Mouse (Mus musculus) MEL (cell line): Measurements from ENCODE around the gene Ppp1r11. TPM values are rescaled to one million over a fixed set of nuclear protein-coding genes. Genes with fewer than 3 reads are reported as not detected.

Experiments used
- DNase-seq: peaks from one replicate; pipeline ENCODE4 v3.0.0; 2011; ENCODE audit warnings: low read depth, low spot score
- H3K27ac ChIP-seq: 2 replicates; pipeline ENCODE4 v1.5.1; 2012; ENCODE audit warnings: low read depth, mild to moderate bottlenecking, control low read depth, low read length, moderate library complexity; ENCODE audit not compliant: control insufficient read depth
- H3K27me3 ChIP-seq, 2 experiments: fragments of 150-350 bp in 1 of 2; sonication (generic) in 1 of 2; 2 replicates each; pipeline ENCODE4 v1.6.1; 2012; ENCODE audit warnings: low read length in 2 of 2, mild to moderate bottlenecking in 2 of 2, improper control_type of control experiment in 1 of 2, moderate library complexity in 1 of 2; ENCODE audit not compliant: insufficient read depth in 2 of 2, control insufficient read depth in 1 of 2
- H3K36me3 ChIP-seq, 2 experiments: 2 replicates each; pipeline ENCODE4 v1.6.1; 2012 to 2014; ENCODE audit warnings: low read length in 2 of 2, improper control_type of control experiment in 1 of 2, inconsistent platforms in 1 of 2, mild to moderate bottlenecking in 1 of 2; ENCODE audit not compliant: insufficient read depth in 2 of 2, control insufficient read depth in 1 of 2
- H3K4me1 ChIP-seq, 2 experiments: fragments of 150-350 bp in 1 of 2; sonication (generic) in 1 of 2; 2 replicates each; pipeline ENCODE4 v1.6.1; 2012; ENCODE audit warnings: low read length in 2 of 2, improper control_type of control experiment in 1 of 2, mild to moderate bottlenecking in 1 of 2; ENCODE audit not compliant: insufficient read depth in 2 of 2, control insufficient read depth in 1 of 2
- H3K4me3 ChIP-seq, 2 experiments: fragments of 150-350 bp in 1 of 2; sonication (generic) in 1 of 2; 2 replicates each; pipeline ENCODE4 v1.5.1; 2012; ENCODE audit warnings: low read depth in 2 of 2, low read length in 2 of 2, mild to moderate bottlenecking in 2 of 2, moderate library complexity in 2 of 2, control low read depth in 1 of 2, improper control_type of control experiment in 1 of 2; ENCODE audit not compliant: control insufficient read depth in 1 of 2, insufficient read depth in 1 of 2
- H3K79me2 ChIP-seq: 2 replicates; pipeline ENCODE4 v1.6.1; 2012; ENCODE audit warnings: mild to moderate bottlenecking, low read length, moderate library complexity; ENCODE audit not compliant: control insufficient read depth, poor library complexity, insufficient read depth
- H3K9ac ChIP-seq: 2 replicates; pipeline ENCODE4 v1.6.1; 2012; ENCODE audit warnings: low read depth, mild to moderate bottlenecking, control low read depth, low read length, moderate library complexity; ENCODE audit not compliant: control insufficient read depth, poor library complexity, severe bottlenecking
- H3K9me3 ChIP-seq: fragments of 150-350 bp; sonication (generic); replicated peaks from 2 replicates; pipeline ENCODE4 v1.6.1; 2012; ENCODE audit warnings: mild to moderate bottlenecking, low read length, improper control_type of control experiment, moderate library complexity; ENCODE audit not compliant: insufficient read depth
- BHLHE40 ChIP-seq: IDR thresholded peaks from 2 replicates; pipeline ENCODE4 v1.6.1; 2012; ENCODE audit warnings: low read depth, mild to moderate bottlenecking, inconsistent platforms, low read length, improper control_type of control experiment, borderline replicate concordance
- CHD1 ChIP-seq: IDR thresholded peaks from 2 replicates; pipeline ENCODE4 v1.6.1; 2012; ENCODE audit warnings: low read depth, mild to moderate bottlenecking, inconsistent platforms, low read length, improper control_type of control experiment
- CHD2 ChIP-seq: IDR thresholded peaks from 2 replicates; pipeline ENCODE4 v1.6.1; 2011; ENCODE audit warnings: low read length, improper control_type of control experiment
- CTCF ChIP-seq, 3 experiments: IDR thresholded peaks in 2 of 3; conservative IDR thresholded peaks in 1 of 3; 2 replicates each; pipeline ENCODE4 v1.5.1; 2011 to 2012; ENCODE audit warnings: low read length in 3 of 3, low read depth in 2 of 3, mild to moderate bottlenecking in 2 of 3, improper control_type of control experiment in 1 of 3, inconsistent platforms in 1 of 3, mixed read lengths in 1 of 3, moderate library complexity in 1 of 3; ENCODE audit not compliant: control insufficient read depth in 1 of 3, insufficient read depth in 1 of 3, poor library complexity in 1 of 3, severe bottlenecking in 1 of 3
- E2F4 ChIP-seq: IDR thresholded peaks from 2 replicates; pipeline ENCODE4 v1.6.1; 2011; ENCODE audit warnings: low read depth, low read length, improper control_type of control experiment, borderline replicate concordance
- ELF1 ChIP-seq: IDR thresholded peaks from 2 replicates; pipeline ENCODE4 v1.6.1; 2014; ENCODE audit warnings: low read depth, mild to moderate bottlenecking, inconsistent platforms, low read length, improper control_type of control experiment, moderate library complexity
- EP300 ChIP-seq, 2 experiments: IDR thresholded peaks; 2 replicates each; pipeline ENCODE4 v1.6.1; 2011; ENCODE audit warnings: improper control_type of control experiment in 2 of 2, low read length in 2 of 2, low read depth in 1 of 2, mild to moderate bottlenecking in 1 of 2
- ETS1 ChIP-seq: IDR thresholded peaks from 2 replicates; pipeline ENCODE4 v1.6.1; 2012; ENCODE audit warnings: low read depth, mild to moderate bottlenecking, inconsistent platforms, low read length, improper control_type of control experiment, moderate library complexity
- GABPA ChIP-seq: IDR thresholded peaks from 2 replicates; pipeline ENCODE4 v1.6.1; 2012; ENCODE audit warnings: low read depth, mild to moderate bottlenecking, inconsistent platforms, low read length, improper control_type of control experiment, moderate library complexity
- GATA1 ChIP-seq: IDR thresholded peaks from 2 replicates; pipeline ENCODE4 v1.6.1; 2011; ENCODE audit warnings: low read depth, low read length, improper control_type of control experiment
- HCFC1 ChIP-seq: IDR thresholded peaks from 2 replicates; pipeline ENCODE4 v1.6.1; 2012; ENCODE audit warnings: low read depth, mild to moderate bottlenecking, inconsistent platforms, low read length, improper control_type of control experiment, moderate library complexity
- JUND ChIP-seq: IDR thresholded peaks from 2 replicates; pipeline ENCODE4 v1.6.1; 2011; ENCODE audit warnings: low read depth, mild to moderate bottlenecking, improper control_type of control experiment, low read length
- KAT2A ChIP-seq: conservative IDR thresholded peaks from 2 replicates; pipeline ENCODE4 v1.6.1; 2012; ENCODE audit warnings: low read depth, low read length, improper control_type of control experiment, inconsistent platforms
- MAFK ChIP-seq: IDR thresholded peaks from 2 replicates; pipeline ENCODE4 v1.6.1; 2011; ENCODE audit warnings: low read depth, mild to moderate bottlenecking, low read length, improper control_type of control experiment, borderline replicate concordance
- MAX ChIP-seq: IDR thresholded peaks from 2 replicates; pipeline ENCODE4 v1.6.1; 2011; ENCODE audit warnings: low read length, improper control_type of control experiment
- MAZ ChIP-seq: IDR thresholded peaks from 2 replicates; pipeline ENCODE4 v1.6.1; 2012; ENCODE audit warnings: low read depth, mild to moderate bottlenecking, inconsistent platforms, low read length, improper control_type of control experiment
- MEF2A ChIP-seq: IDR thresholded peaks from 2 replicates; pipeline ENCODE4 v1.6.1; 2014; ENCODE audit warnings: low read depth, mild to moderate bottlenecking, inconsistent platforms, low read length, improper control_type of control experiment; ENCODE audit not compliant: poor library complexity, insufficient replicate concordance, severe bottlenecking; ENCODE audit errors: extremely low read depth
- MXI1 ChIP-seq: IDR thresholded peaks from 2 replicates; pipeline ENCODE4 v1.6.1; 2011; ENCODE audit warnings: mild to moderate bottlenecking, low read depth, low read length, improper control_type of control experiment
- MYB ChIP-seq: IDR thresholded peaks from 2 replicates; pipeline ENCODE4 v1.6.1; 2011; ENCODE audit warnings: mild to moderate bottlenecking, low read depth, low read length, improper control_type of control experiment
- NELFE ChIP-seq: IDR thresholded peaks from 2 replicates; pipeline ENCODE4 v1.6.1; 2011; ENCODE audit warnings: low read depth, low read length, improper control_type of control experiment
- NRF1 ChIP-seq: IDR thresholded peaks from 2 replicates; pipeline ENCODE4 v1.6.1; 2014; ENCODE audit warnings: low read depth, mild to moderate bottlenecking, inconsistent platforms, low read length, improper control_type of control experiment, moderate library complexity; ENCODE audit not compliant: poor library complexity, insufficient read depth, severe bottlenecking
- POLR2A ChIP-seq, 2 experiments: IDR thresholded peaks; 2 replicates each; pipeline ENCODE4 v1.6.1; 2011 to 2012; ENCODE audit warnings: low read length in 2 of 2, mild to moderate bottlenecking in 2 of 2, control low read depth in 1 of 2, improper control_type of control experiment in 1 of 2, low read depth in 1 of 2, moderate library complexity in 1 of 2; ENCODE audit not compliant: control insufficient read depth in 1 of 2, insufficient read depth in 1 of 2, poor library complexity in 1 of 2
- POLR2AphosphoS2 ChIP-seq: IDR thresholded peaks from 2 replicates; pipeline ENCODE4 v1.6.1; 2011; ENCODE audit warnings: low read length, improper control_type of control experiment
- POLR2AphosphoS5 ChIP-seq: IDR thresholded peaks from 2 replicates; pipeline ENCODE4 v1.6.1; 2012; ENCODE audit warnings: low read depth, borderline replicate concordance, mild to moderate bottlenecking, inconsistent platforms, low read length, moderate library complexity, mixed read lengths
- RAD21 ChIP-seq: IDR thresholded peaks from 2 replicates; pipeline ENCODE4 v1.6.1; 2011; ENCODE audit warnings: mild to moderate bottlenecking, low read depth, low read length, improper control_type of control experiment
- SIN3A ChIP-seq: IDR thresholded peaks from 2 replicates; pipeline ENCODE4 v1.6.1; 2012; ENCODE audit warnings: low read length, improper control_type of control experiment, inconsistent platforms
- SMC3 ChIP-seq: IDR thresholded peaks from 2 replicates; pipeline ENCODE4 v1.6.1; 2011; ENCODE audit warnings: low read depth, low read length, improper control_type of control experiment
- TAL1 ChIP-seq: IDR thresholded peaks from 2 replicates; pipeline ENCODE4 v1.6.1; 2012; ENCODE audit warnings: mild to moderate bottlenecking, inconsistent platforms, low read length, moderate library complexity, mixed read lengths
- TBP ChIP-seq: IDR thresholded peaks from 2 replicates; pipeline ENCODE4 v1.8.0; 2011; ENCODE audit warnings: low read depth, low read length, improper control_type of control experiment
- TCF12 ChIP-seq: IDR thresholded peaks from 2 replicates; pipeline ENCODE4 v1.6.1; 2014; ENCODE audit warnings: low read depth, mild to moderate bottlenecking, inconsistent platforms, low read length, improper control_type of control experiment, moderate library complexity
- UBTF ChIP-seq: IDR thresholded peaks from 2 replicates; pipeline ENCODE4 v1.6.1; 2012; ENCODE audit warnings: low read depth, mild to moderate bottlenecking, inconsistent platforms, low read length, improper control_type of control experiment, moderate library complexity, borderline replicate concordance; ENCODE audit not compliant: insufficient read depth
- USF1 ChIP-seq: IDR thresholded peaks from 2 replicates; pipeline ENCODE4 v1.6.1; 2014; ENCODE audit warnings: low read depth, mild to moderate bottlenecking, inconsistent platforms, low read length, improper control_type of control experiment, moderate library complexity
- ZC3H11A ChIP-seq: IDR thresholded peaks from 2 replicates; pipeline ENCODE4 v1.6.1; 2012; ENCODE audit warnings: low read depth, mild to moderate bottlenecking, inconsistent platforms, low read length, improper control_type of control experiment
- ZNF384 ChIP-seq: IDR thresholded peaks from 2 replicates; pipeline ENCODE4 v1.6.1; 2012; ENCODE audit warnings: low read depth, mild to moderate bottlenecking, inconsistent platforms, low read length, improper control_type of control experiment
- polyA plus RNA-seq, 2 experiments: library from polyadenylated mRNA; stranded (reverse) in 1 of 2; unstranded in 1 of 2; fragments of >175 nt in 1 of 2; fragments of >200 nt in 1 of 2; gene quantifications; 2 replicates each; pipeline versions ENCODE4 v1.2.1 to v1.2.4; 2012; ENCODE audit warnings: low replicate concordance in 2 of 2, low read depth in 1 of 2; ENCODE audit not compliant: insufficient read length in 2 of 2, insufficient read depth in 1 of 2, missing spikeins in 1 of 2
- total RNA-seq: library from RNA; depleted of rRNA; stranded (reverse); fragments of 300-350 nt; gene quantifications from 2 replicates; pipeline ENCODE4 v1.2.3, GENCODE M21; 2012

The Ppp1r11 gene
- total and polyA plus RNA-seq, 3 experiments: 138 to 146 TPM; not detected in 1

GRCm38 (mm10) chr17:36957999-36958743 is 6.6 kb upstream of the Ppp1r11 start, which contains the start of the genes Znrd1 and Znrd1as:
Znrd1 (minus strand) TSS chr17:36958559.
Znrd1as (plus strand) TSS chr17:36958592.
- Histone ChIP-seq H3K36me3 (no peaks in the 10 kb centered on the region), H3K27me3 (no peaks in the 10 kb centered on the region), H3K27ac (no peak within 1 kb of the TSS), H3K4me1 (no peaks in the 10 kb centered on the region; a peak in 1 of 4 replicates), H3K9ac (peak within 1 kb of the TSS; percentile 54), H3K79me2 (no peaks in the 10 kb centered on the region), H3K4me3 (peak within 1 kb of the TSS; percentile 70 to 75), H3K9me3 (no peaks in the 10 kb centered on the region)
- peak; percentile 69; the same call in 1 of the 2 replicates for TF ChIP-seq GABPA
- no peak for TF ChIP-seq E2F4
- TF ChIP-seq ZNF384: no peak
- TF ChIP-seq CHD2: no peak
- no peak for TF ChIP-seq SMC3
- TF ChIP-seq MAFK: no peak
- TF ChIP-seq RAD21: no peak
- TF ChIP-seq JUND: no peak
- peak; percentile 93 for TF ChIP-seq HCFC1
- TF ChIP-seq NELFE: no peak
- TF ChIP-seq POLR2A (IDR thresholded peaks at IDR 0.05; ENCODE audit: control insufficient read depth in 1 of 2, insufficient read depth in 1 of 2, low read depth in 1 of 2, low read length in 2 of 2, poor library complexity in 1 of 2): peak in 1 of 2 experiments; percentile 56; a peak in 1 of 4 replicates
- no peak for TF ChIP-seq POLR2AphosphoS5
- TF ChIP-seq CTCF (IDR thresholded peaks at IDR 0.05 in 2 of 3, conservative IDR thresholded peaks at IDR 0.05 in 1 of 3; ENCODE audit: control insufficient read depth in 1 of 3, insufficient read depth in 1 of 3, low read depth in 2 of 3, low read length in 3 of 3, poor library complexity in 1 of 3, severe bottlenecking in 1 of 3): no peak
- no peak for TF ChIP-seq BHLHE40
- peak; percentile 93 for TF ChIP-seq MYB
- TF ChIP-seq NRF1: no peak; the same call in 1 of the 2 replicates
- TF ChIP-seq ETS1: peak; percentile 75
- peak; percentile 66; the same call in 1 of the 2 replicates for TF ChIP-seq KAT2A
- TF ChIP-seq CHD1: no peak
- TF ChIP-seq USF1: no peak
- TF ChIP-seq UBTF: no peak
- TF ChIP-seq EP300 (IDR thresholded peaks at IDR 0.05; ENCODE audit: low read depth in 1 of 2, low read length in 2 of 2): peak in 1 of 2 experiments; percentile 63; a peak in 2 of 4 replicates
- TF ChIP-seq TAL1: no peak
- no peak for TF ChIP-seq GATA1
- TF ChIP-seq TCF12: peak; percentile 61
- TF ChIP-seq MEF2A: no peak; the same call in 1 of the 2 replicates
- peak; percentile 56 for TF ChIP-seq MXI1
- TF ChIP-seq ELF1: peak; percentile 80; the same call in 1 of the 2 replicates
- TF ChIP-seq MAX: peak; percentile 65
- TF ChIP-seq TBP: peak; percentile 72
- TF ChIP-seq MAZ: no peak
- TF ChIP-seq SIN3A: peak; percentile 82
- TF ChIP-seq POLR2AphosphoS2: no peak; the same call in 1 of the 2 replicates
- no peak for TF ChIP-seq ZC3H11A
- DNase-seq: peak; percentile 91
